Mouse (Mus musculus): ENCODE results near the gene Zfp81.
"Not testable (repeated sequence)": the region's sequence is repeated elsewhere in the genome, so short reads cannot be mapped to it uniquely, and the experiment has no call there.

Zfp81 gene

GRCm38 (mm10) chr17:33358411-33359384 lies at the start of gene Zfp81:
Zfp81 (minus strand) TSS chr17:33358878.
- peak; percentile 83 for DNase-seq (ENCODE audit: extremely low read depth, insufficient read length, low spot score)

GRCm38 (mm10) chr17:33394182-33395034 lies 35.7 kb upstream of the Zfp81 start, which contains the start of gene Zfp101:
Zfp101 (minus strand) TSS chr17:33394641.
- DNase-seq (ENCODE audit: extremely low read depth, insufficient read length, low spot score) = peak; percentile 89

DNA sequence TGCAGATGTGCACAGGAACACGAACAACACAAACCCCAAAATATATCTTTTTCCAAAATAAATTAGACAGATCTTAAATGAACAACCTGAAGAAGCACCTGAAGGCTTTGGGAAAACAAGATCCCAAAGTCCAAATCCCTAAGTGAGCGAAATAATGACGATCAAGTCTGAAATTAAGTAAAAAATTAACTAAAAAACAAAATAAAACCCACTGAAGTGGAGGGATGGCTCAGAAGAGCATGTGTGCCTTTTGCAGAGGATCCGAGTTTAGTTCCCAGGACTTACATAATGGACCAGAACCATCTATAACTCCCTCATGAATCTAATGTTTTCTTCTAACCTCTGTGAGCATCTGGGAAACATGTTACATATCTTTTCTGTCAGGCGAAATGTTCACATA lies 33.6 kb upstream of the Zfp81 start:
- DNase-seq (ENCODE audit: extremely low read depth, insufficient read length, low spot score) = no peak

- no peak for DNase-seq (ENCODE audit: extremely low read depth, insufficient read length, low spot score)
These were observed 27.0 kb upstream of the Zfp81 start for GRCm38 (mm10) chr17:33385705-33386104.

DNA sequence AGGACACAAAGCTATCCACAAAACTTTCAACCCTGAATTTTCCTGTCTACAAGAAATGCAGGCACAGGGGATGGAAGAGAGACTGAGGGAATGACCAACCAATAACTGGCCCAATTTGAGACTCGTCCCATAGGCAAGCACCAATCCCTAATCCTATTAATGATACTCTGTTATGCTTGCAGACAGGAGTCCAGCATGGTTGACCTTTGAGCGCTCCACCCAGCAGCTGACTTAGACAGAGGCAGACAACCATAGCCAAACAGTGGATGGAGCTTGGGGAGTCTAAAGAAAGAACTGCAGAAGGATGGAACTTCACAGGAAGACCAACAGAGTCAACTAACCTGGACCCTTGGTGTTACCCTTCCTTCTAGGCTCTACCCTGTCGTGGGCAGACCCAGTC lies 14.1 kb upstream of the Zfp81 start:
- DNase-seq (ENCODE audit: extremely low read depth, insufficient read length, low spot score) = no peak

- DNase-seq (ENCODE audit: extremely low read depth, insufficient read length, low spot score) = no peak
These were observed 5.7 kb downstream of the Zfp81 start for GRCm38 (mm10) chr17:33352981-33353380.

DNA sequence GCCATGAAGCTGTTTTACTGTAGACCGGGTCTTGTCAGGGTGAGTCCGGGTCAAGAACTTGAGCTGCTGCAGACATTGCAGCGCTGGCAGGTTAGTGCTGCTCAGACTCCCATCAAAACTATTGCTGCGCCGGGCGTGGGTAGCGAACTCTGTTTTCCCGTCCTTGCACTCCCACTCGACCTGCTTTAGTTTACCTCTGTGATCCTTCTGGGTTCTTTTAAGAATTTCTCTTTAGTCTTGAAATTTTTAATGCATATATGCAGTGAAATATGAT lies 68.9 kb downstream of the Zfp81 start:
- DNase-seq (ENCODE audit: extremely low read depth, insufficient read length, low spot score) = not testable (repeated sequence)

DNA sequence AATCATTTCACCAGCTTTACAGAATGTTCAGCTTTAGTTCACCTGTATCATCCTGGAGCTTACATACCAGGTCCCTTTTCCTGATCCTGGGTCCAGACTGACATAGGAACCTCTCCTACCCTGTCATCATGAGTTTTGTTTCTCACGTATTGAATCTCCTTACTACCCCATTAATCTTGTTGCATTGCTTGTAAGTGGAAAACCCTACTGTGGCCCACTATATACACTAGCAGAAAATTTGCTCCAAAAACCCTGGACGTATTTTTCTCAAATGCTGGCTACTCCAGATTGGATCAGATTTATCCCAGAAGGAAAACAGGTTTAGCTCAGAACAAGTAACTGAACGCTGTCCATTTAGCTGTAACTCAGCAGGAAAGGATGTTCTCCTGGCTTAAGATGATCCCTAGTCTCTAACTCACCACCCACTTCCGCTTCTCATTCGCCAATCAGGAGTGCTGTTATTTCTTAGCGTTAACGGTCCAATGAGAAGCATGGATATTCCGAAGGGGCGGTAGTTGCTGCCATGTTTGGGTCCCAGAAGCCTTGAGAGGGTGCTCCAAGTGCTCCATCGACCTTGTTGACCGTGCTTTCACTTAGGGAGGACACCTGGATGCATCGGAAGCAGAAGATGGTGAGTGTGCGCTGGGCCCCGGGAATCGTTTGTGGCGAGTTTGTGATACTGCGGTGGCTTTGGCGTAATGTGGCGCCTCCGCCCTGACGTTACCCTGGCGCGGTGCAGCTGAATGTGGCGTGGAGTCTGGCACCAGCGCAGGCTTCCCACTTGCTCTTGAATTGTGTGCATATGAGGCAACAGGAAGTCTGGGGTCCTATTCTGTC lies 69.4 kb downstream of the Zfp81 start, which contains the start of gene Zfp955b:
Zfp955b (plus strand) TSS at position 506 of the 837 bp plus-strand sequence.
- DNase-seq (ENCODE audit: extremely low read depth, insufficient read length, low spot score) = not testable (repeated sequence)
